Mouse (Mus musculus): Measurements from ENCODE around the gene Olfr1102.

Olfr1102 gene

DNA sequence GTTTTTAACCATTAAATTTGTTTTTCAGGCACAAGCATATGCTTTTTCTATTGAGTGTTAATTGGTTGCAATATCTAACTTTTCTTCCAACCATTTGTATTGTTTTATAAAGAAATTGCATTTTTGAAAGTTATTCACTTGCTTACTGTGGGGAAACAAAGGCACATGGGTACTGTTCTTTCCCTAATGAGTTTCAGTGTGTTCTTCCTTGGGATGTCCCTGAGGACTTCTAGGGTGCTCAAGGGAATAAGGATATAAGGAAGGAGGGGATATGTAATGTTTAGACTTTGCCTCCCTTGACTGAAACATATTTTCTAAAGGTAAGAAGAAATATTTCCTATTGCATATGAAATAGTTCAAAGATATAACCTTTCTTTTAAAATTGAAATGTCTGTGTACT is at the start of gene Olfr1102:
Gene Olfr1102, plus strand, starts transcription at position 301 of the 400 bp plus-strand sequence.
- DNase-seq: no peak

DNA sequence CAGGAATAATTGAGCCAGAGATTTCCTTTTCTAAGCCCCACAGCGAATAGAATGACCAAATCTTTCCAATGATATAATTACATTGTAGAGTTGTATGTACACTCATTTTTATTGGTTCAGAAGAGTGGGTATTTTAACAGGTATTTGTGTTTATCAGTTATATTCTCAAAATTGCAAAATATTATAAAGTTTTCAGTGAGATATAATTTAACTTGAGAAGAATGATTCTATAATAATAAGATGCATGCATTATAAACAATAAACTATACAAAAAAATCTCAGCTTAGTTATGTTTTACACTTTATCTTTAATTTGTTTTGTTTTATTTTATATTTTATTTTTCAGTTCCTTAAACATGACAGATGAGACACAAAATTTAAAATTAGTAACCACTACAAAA is 37.6 kb upstream of the Olfr1102 start, which contains the start of gene Olfr1099:
Gene Olfr1099, minus strand, starts transcription at position 101 of the 400 bp plus-strand sequence.
- DNase-seq: no peak

DNA sequence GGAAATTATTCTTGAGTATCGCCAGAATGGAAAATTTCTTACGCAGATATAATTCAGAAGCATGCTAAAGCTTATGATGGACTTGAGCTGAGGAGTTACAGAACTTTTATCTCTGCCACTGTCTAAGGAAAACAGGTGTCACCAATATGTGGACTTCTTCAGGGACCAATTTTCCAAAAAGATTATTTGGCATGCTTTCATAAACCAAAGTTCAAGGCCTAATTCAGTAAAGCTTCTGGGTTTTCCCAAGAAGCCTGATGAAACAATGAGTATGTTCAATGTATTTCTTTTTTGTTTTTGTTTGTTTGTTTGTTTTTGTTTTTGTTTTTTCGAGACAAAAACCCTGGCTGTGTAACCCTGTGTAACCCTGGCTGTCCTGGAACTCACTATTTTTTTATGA is 18.3 kb upstream of the Olfr1102 start, which contains the start of gene Olfr1100:
Gene Olfr1100, minus strand, starts transcription at position 101 of the 400 bp plus-strand sequence.
- no peak for DNase-seq

DNA sequence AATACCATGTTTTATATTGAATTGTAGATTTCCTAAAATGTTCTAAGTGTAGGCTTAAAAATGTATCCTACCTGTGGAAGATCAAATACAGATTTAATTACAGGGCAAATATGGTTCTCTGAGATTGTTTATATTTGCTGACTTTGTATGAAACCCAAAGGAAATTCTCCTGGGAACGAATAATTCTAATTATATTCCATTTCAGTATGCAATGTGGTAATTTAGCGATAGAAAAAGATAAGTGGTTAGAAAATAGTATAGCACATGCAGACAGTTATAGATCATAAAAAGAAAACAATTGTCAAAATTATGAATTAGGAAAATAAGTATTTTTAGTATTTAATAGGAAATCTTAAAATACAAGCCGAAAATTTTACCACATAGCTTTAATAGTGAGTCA is 7.1 kb upstream of the Olfr1102 start, which contains the start of gene Olfr1101:
Gene Olfr1101, minus strand, starts transcription at position 101 of the 400 bp plus-strand sequence.
- DNase-seq: no peak

DNA sequence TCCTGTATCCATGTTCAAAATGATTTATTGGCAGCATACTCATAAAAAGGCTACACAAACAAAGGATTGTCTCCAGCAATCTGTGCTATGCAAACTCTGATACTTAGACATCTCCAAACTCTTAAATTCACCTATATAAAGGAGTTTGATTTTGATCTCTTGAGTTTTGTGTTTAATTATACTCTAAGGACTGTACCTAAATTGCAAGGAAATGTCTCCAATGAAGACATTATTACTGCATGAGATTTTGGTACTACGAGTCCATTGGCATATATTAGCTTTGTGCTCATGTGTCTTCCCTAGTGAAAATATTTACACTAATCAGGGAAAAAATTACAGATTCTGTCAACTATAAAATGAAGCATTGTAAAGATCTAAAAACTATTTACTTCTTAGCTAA is 28.8 kb downstream of the Olfr1102 start, which contains the start of gene Olfr1104:
Gene Olfr1104, minus strand, starts transcription at position 101 of the 400 bp plus-strand sequence.
- no peak for DNase-seq

DNA sequence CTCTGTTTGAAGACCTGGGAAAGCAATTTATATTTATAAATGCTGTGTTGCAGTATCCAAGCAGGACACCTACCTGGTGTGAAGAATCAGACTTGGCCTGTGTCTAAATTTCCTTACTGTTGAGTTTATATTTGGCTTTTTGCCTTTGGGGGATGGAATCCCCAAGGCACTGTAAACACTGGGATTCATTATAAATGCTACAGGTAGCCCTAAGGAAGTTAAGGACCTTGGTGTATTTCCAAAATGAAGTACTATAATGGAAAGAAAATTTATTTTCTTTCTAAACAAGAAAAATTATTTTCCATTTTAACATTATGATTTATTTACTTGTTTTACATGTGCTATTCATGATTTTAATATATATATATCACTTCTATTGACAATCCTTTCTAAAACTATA is 38.2 kb downstream of the Olfr1102 start, which contains the start of gene Olfr1105:
Gene Olfr1105, minus strand, starts transcription at position 101 of the 400 bp plus-strand sequence.
- DNase-seq: no peak

DNA sequence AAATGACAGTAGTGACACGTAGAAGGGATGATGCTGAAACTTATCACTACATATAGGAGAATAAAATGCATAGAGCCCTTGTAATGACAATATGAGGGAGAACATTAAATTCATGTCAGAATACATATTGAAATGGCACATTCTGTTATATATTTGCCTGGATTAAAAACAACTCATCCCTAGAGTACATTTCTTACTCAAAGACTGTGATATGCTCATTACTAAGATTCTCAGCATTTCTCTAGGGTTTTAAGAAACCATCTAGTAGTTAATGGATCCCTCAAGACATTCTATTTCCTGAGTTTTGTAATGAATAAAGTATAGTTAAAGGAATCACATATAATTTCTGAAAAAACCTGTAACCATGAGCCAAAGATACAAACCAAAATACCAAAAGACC is 54.0 kb downstream of the Olfr1102 start, which contains the start of gene Olfr1106:
Gene Olfr1106, minus strand, starts transcription at position 101 of the 400 bp plus-strand sequence.
- no peak for DNase-seq

Data from kidney, postnatal 25 days (tissue).